Mouse (Mus musculus): ENCODE measurements at regions not wholly inside any gene's neighbourhood (a gene's known extent, or its start where the extent isn't known, plus 50 kb on each side); places are given as distances from the start of the nearest gene placed in this dataset.

DNA sequence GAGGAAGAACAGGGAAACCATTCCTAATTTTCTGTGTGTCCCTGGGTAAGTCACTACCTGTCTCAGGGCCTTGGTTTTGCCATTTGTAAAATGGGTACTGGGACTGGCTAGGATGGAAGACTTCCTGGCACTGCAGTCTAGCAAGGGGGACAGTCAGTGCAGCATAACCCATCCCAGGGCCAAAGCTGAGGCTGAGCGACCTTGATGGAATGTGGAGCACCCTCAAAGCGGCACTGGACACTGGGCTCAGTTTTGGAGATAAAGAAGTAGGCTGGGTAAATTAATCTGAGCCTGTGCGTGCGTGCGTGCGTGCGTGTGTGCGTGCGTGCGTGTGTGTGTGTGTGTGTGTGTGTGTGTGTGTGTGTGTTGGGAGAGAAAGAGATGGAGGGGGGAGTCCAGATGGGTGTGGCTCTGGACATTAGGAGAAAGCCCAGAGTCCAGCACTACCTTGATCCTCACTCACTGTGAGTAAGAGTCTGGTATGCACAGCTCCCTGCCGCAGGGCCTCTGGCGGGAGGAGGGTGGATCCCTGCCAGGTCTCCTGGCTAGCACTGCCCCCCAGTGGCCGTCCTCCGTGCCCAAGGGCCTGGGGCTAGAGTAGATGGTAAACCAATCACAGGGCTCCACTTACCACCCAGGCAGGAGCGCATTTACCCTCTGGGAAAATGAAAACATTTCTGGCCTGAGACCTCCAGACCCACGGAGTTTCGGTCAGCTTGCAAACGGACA is 320.3 kb upstream of the Dio3 start:
- 44% methylated on average over 18 of the region's 18 CpGs for WGBS
- H3K36me3 ChIP-seq = no peaks in the 10 kb centered on the region
- H3K27me3 ChIP-seq = peaks cover 13% of the 10 kb centered on the region
- no peak overlapping the region for H3K9ac ChIP-seq
- no peak overlapping the region for H3K27ac ChIP-seq
- peaks cover 5% of the 10 kb centered on the region; the same call in 1 of the 2 replicates for H3K4me1 ChIP-seq
- 0 out of 2 replicates have a peak overlapping the region, but pooled peaks have one; percentile 11 for H3K4me2 ChIP-seq
- no peaks in the 10 kb centered on the region for H3K9me3 ChIP-seq
- H3K4me3 ChIP-seq = no peak overlapping the region
- ATAC-seq (ENCODE audit: insufficient number of reproducible peaks, insufficient read depth, low FRiP score, low TSS enrichment, low read depth) = 0 out of 2 replicates have a peak, but pooled peaks have one; percentile 32

- Histone ChIP-seq H3K9me3 (no peaks in the 10 kb centered on the region), H3K36me3 (no peaks in the 10 kb centered on the region), H3K9ac (no peak overlapping the region), H3K27me3 (peaks cover 15% of the 10 kb centered on the region), H3K4me1 (no peaks in the 10 kb centered on the region), H3K27ac (no peak overlapping the region), H3K4me2 (no peak overlapping the region), H3K4me3 (no peak overlapping the region)
- 81% methylated on average over 12 of the region's 12 CpGs for WGBS
- no peak for ATAC-seq (ENCODE audit: insufficient number of reproducible peaks, insufficient read depth, low FRiP score, low TSS enrichment, low read depth)
Measured at GRCm38 (mm10) chr12:109966776-109967175, 312.1 kb upstream of the Dio3 start.

GRCm38 (mm10) chr12:109968303-109968702 is 310.6 kb upstream of the Dio3 start:
- no peaks in the 10 kb centered on the region for H3K36me3 ChIP-seq
- H3K27ac ChIP-seq = no peak overlapping the region
- no peak overlapping the region for H3K4me3 ChIP-seq
- 54% methylated on average over 7 of the region's 7 CpGs for WGBS
- H3K4me1 ChIP-seq = no peaks in the 10 kb centered on the region
- no peak overlapping the region for H3K9ac ChIP-seq
- H3K4me2 ChIP-seq = no peak overlapping the region
- peaks cover 14% of the 10 kb centered on the region for H3K27me3 ChIP-seq
- H3K9me3 ChIP-seq = no peaks in the 10 kb centered on the region
- no peak for ATAC-seq (ENCODE audit: insufficient number of reproducible peaks, insufficient read depth, low FRiP score, low TSS enrichment, low read depth)

DNA sequence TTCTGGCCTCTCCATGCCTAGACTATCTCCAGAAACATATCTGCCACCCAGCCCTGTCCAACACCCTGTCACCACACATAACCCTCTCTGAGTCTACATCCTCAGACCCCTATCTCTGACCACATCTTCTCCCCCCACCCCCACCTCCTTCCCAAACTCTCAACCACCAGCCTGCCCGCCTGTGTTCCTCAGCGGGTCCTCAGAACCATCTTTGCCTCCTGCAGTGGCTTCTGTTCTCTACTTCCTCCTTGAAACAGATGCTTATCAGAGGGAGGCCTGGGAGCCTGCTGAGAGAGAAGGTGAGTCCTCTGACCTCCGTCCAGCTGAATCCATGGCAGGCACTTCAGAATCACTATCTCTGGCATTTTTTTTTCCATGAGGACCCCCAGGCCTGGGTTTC is 307.4 kb upstream of the Dio3 start:
- Histone ChIP-seq H3K4me1 (no peaks in the 10 kb centered on the region), H3K4me2 (no peak overlapping the region), H3K27ac (no peak overlapping the region), H3K36me3 (no peaks in the 10 kb centered on the region), H3K4me3 (no peak overlapping the region), H3K27me3 (peaks cover 10% of the 10 kb centered on the region), H3K9ac (no peak overlapping the region), H3K9me3 (no peaks in the 10 kb centered on the region)
- 59% methylated on average over 3 of the region's 3 CpGs for WGBS
- no peak for ATAC-seq (ENCODE audit: insufficient number of reproducible peaks, insufficient read depth, low FRiP score, low TSS enrichment, low read depth)

- H3K9me3 ChIP-seq = no peaks in the 10 kb centered on the region
- H3K4me2 ChIP-seq = no peak overlapping the region
- no peak overlapping the region for H3K4me3 ChIP-seq
- peaks cover 6% of the 10 kb centered on the region for H3K27me3 ChIP-seq
- no peaks in the 10 kb centered on the region for H3K36me3 ChIP-seq
- H3K27ac ChIP-seq = no peak overlapping the region
- no peak for ATAC-seq (ENCODE audit: insufficient number of reproducible peaks, insufficient read depth, low FRiP score, low TSS enrichment, low read depth)
- H3K9ac ChIP-seq = no peak overlapping the region
- WGBS = 57% methylated on average over 5 of the region's 5 CpGs
- no peaks in the 10 kb centered on the region for H3K4me1 ChIP-seq
Measured at GRCm38 (mm10) chr12:109972366-109973015, 306.4 kb upstream of the Dio3 start.

DNA sequence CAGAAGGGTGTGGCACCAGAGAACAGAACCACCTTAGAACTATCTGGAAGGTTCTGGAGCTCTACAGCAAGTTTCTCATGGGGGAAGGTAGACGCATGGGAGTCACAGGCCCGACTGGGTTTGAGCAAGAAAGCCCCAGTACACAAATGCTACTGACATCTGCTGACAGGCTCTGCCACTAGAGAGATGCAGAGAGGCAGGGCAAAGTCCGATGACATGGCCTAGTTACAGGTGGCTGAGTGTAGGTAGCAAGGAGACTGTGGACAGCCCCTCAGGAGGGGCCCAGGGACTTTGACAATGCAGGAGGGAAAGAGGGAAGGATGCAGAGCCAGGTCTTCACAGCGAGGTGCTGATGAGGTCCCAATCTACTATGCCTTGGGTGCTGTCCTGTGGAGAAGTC is 305.3 kb upstream of the Dio3 start:
- no peak overlapping the region for H3K9ac ChIP-seq
- 0 out of 2 replicates have a peak, but pooled peaks cover 4% of the 10 kb centered on the region for H3K27me3 ChIP-seq
- no peaks in the 10 kb centered on the region for H3K4me1 ChIP-seq
- H3K4me2 ChIP-seq = no peak overlapping the region
- no peaks in the 10 kb centered on the region for H3K9me3 ChIP-seq
- 85% methylated on average over 4 of the region's 4 CpGs for WGBS
- no peaks in the 10 kb centered on the region for H3K36me3 ChIP-seq
- ATAC-seq (ENCODE audit: insufficient number of reproducible peaks, insufficient read depth, low FRiP score, low TSS enrichment, low read depth) = no peak
- H3K4me3 ChIP-seq = no peak overlapping the region
- H3K27ac ChIP-seq = no peak overlapping the region

GRCm38 (mm10) chr12:109975176-109975972 is 303.5 kb upstream of the Dio3 start:
- no peaks in the 10 kb centered on the region for H3K4me1 ChIP-seq
- no peaks in the 10 kb centered on the region for H3K27me3 ChIP-seq
- H3K4me2 ChIP-seq = no peak overlapping the region
- no peaks in the 10 kb centered on the region for H3K9me3 ChIP-seq
- H3K9ac ChIP-seq = no peak overlapping the region
- H3K36me3 ChIP-seq = no peaks in the 10 kb centered on the region
- ATAC-seq (ENCODE audit: insufficient number of reproducible peaks, insufficient read depth, low FRiP score, low TSS enrichment, low read depth) = no peak
- H3K4me3 ChIP-seq = no peak overlapping the region
- WGBS = 83% methylated on average over 17 of the region's 17 CpGs
- H3K27ac ChIP-seq = no peak overlapping the region

GRCm38 (mm10) chr12:109984651-109985050 is 294.2 kb upstream of the Dio3 start:
- no peak overlapping the region for H3K4me2 ChIP-seq
- no peak overlapping the region for H3K9ac ChIP-seq
- H3K4me1 ChIP-seq = no peaks in the 10 kb centered on the region
- no peaks in the 10 kb centered on the region for H3K36me3 ChIP-seq
- 80% methylated on average over 11 of the region's 11 CpGs for WGBS
- no peak overlapping the region for H3K27ac ChIP-seq
- no peak for ATAC-seq (ENCODE audit: insufficient number of reproducible peaks, insufficient read depth, low FRiP score, low TSS enrichment, low read depth)
- 0 out of 2 replicates have a peak, but pooled peaks cover 3% of the 10 kb centered on the region for H3K27me3 ChIP-seq
- no peak overlapping the region for H3K4me3 ChIP-seq
- no peaks in the 10 kb centered on the region for H3K9me3 ChIP-seq

DNA sequence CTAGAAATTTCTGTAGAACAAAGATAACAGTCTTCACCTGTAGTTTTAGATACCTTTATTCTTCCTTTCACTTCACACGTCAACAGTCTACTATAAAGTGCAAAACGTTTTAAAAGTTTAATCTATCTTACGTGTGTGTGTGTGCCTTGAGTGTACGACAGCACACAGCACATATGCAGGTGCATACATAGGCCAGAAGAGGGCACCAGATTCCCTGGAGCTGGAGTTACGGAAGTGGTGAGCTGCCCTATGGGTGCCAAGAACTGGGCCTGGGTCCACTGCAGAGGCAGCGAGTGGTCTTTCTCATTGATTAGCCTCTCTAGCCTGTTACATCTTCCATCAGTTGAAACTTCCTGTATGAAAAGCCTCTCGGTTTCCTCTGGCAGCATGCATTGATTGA is 285.5 kb upstream of the Dio3 start:
- no peak overlapping the region for H3K27ac ChIP-seq
- no peak overlapping the region for H3K9ac ChIP-seq
- no peaks in the 10 kb centered on the region for H3K36me3 ChIP-seq
- peaks cover 6% of the 10 kb centered on the region; the same call in 1 of the 2 replicates for H3K9me3 ChIP-seq
- H3K4me3 ChIP-seq = no peak overlapping the region
- ATAC-seq (ENCODE audit: insufficient number of reproducible peaks, insufficient read depth, low FRiP score, low TSS enrichment, low read depth) = no peak
- H3K4me1 ChIP-seq = no peaks in the 10 kb centered on the region
- H3K4me2 ChIP-seq = no peak overlapping the region
- no peaks in the 10 kb centered on the region for H3K27me3 ChIP-seq
- 92% methylated on average over 7 of the region's 7 CpGs for WGBS

DNA sequence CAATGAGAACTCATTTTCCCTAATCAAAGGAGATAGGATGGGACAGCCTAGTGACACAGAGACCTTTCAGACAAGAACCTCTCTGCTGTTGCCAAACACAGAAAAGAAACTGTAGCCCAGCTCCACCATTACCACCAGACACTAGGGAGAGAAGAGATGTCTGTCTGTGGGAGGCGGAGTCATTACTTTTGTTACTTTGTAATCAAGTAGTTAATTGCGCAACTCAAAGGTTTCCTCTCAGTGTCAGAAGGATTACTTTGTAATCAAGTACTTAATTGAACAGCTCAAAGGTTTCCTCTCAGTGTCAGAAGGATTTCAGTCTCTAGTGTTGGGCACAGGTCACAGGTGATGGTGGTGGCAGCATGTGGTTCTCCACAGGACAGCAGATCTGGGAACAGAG is 276.2 kb upstream of the Dio3 start:
- ATAC-seq (ENCODE audit: insufficient number of reproducible peaks, insufficient read depth, low FRiP score, low TSS enrichment, low read depth) = no peak
- H3K27me3 ChIP-seq = peaks cover 6% of the 10 kb centered on the region; the same call in 1 of the 2 replicates
- H3K27ac ChIP-seq = no peak overlapping the region
- no peaks in the 10 kb centered on the region for H3K4me1 ChIP-seq
- no peak overlapping the region for H3K4me3 ChIP-seq
- H3K9me3 ChIP-seq = no peaks in the 10 kb centered on the region
- H3K36me3 ChIP-seq = no peaks in the 10 kb centered on the region
- no peak overlapping the region for H3K9ac ChIP-seq
- no peak overlapping the region for H3K4me2 ChIP-seq
- 87% methylated on average over 2 of the region's 2 CpGs for WGBS

- H3K27me3 ChIP-seq = peaks cover 13% of the 10 kb centered on the region; the same call in 1 of the 2 replicates
- H3K36me3 ChIP-seq = no peaks in the 10 kb centered on the region
- no peak overlapping the region for H3K9ac ChIP-seq
- H3K4me3 ChIP-seq = no peak overlapping the region
- H3K9me3 ChIP-seq = no peaks in the 10 kb centered on the region
- no peak overlapping the region for H3K4me2 ChIP-seq
- no peak for ATAC-seq (ENCODE audit: insufficient number of reproducible peaks, insufficient read depth, low FRiP score, low TSS enrichment, low read depth)
- H3K27ac ChIP-seq = no peak overlapping the region
- H3K4me1 ChIP-seq = no peaks in the 10 kb centered on the region
- WGBS = 42% methylated on average over 4 of the region's 4 CpGs
Measured at GRCm38 (mm10) chr12:110009136-110009535, 269.7 kb upstream of the Dio3 start.
